In genomic region chr9:99242533-99243189, GRCm38 (mm10) we compare ENCODE assay signal across 8 mouse cellular contexts. TPM values are rescaled to one million over a fixed set of nuclear protein-coding genes. Genes with fewer than 3 reads are reported as not detected.
DNase-seq lines count a peak whose midpoint lies in the region; ATAC-seq and TF ChIP-seq lines count a peak whose summit lies in the region.

No protein-coding gene starts in this region.

- TF ChIP-seq EP300 in CH12.LX (IDR thresholded peaks at IDR 0.05; ENCODE audit: low read length): no peak

- TF ChIP-seq CTCF in CH12.LX (conservative IDR thresholded peaks at IDR 0.05 in 1 of 2, IDR thresholded peaks at IDR 0.05 in 1 of 2; ENCODE audit: low read depth in 2 of 2, low read length in 2 of 2): no peak; a peak in 1 of 4 replicates

- H3K4me1 ChIP-seq in CH12.LX (ENCODE audit: control insufficient read depth in 1 of 2, insufficient read depth in 2 of 2): peaks cover 0 to 24% of the 10 kb centered on the region in 2 experiments; a peak in 2 of 4 replicates
- no peaks in the 10 kb centered on the region; the same call in 1 of the 2 replicates for H3K4me1 ChIP-seq in forebrain, embryonic 11.5 days (replicated peaks; ENCODE audit: control insufficient read depth, insufficient read depth, low read length)
- H3K4me1 ChIP-seq in kidney, embryonic 16.5 days (ENCODE audit: insufficient read depth, low read length): peaks cover 7% of the 10 kb centered on the region

- H3ac ChIP-seq in myocyte (ENCODE audit: control insufficient read depth, insufficient read length): peak overlapping the region; percentile 56

- dilution Hi-C loops in CH12.LX (cut with MboI; ENCODE audit: extremely low pct_ligation_motif_present, extremely low pct_unique_long_range_greater_than_20kb, low sequenced_read_pairs): no loop called here

- H3K9me3 ChIP-seq in CH12.LX (replicated peaks; ENCODE audit: low read length): peaks cover 4% of the 10 kb centered on the region
- H3K9me3 ChIP-seq in forebrain, embryonic 11.5 days (ENCODE audit: control insufficient read depth, low read length): no peaks in the 10 kb centered on the region
- no peaks in the 10 kb centered on the region for H3K9me3 ChIP-seq in kidney, embryonic 16.5 days (ENCODE audit: low read length)

- H3K36me3 ChIP-seq in CH12.LX (replicated peaks in 1 of 2; ENCODE audit: control insufficient read depth in 1 of 2, insufficient read depth in 1 of 2, low read length in 1 of 2) (peaks cover 0 to 11% of the 10 kb centered on the region in 2 experiments), myocyte (ENCODE audit: control insufficient read depth, insufficient read depth) (no peaks in the 10 kb centered on the region)
- no peaks in the 10 kb centered on the region; the same call in 1 of the 2 replicates for H3K36me3 ChIP-seq in forebrain, embryonic 11.5 days (ENCODE audit: control insufficient read depth, insufficient read depth, low read length)
- no peaks in the 10 kb centered on the region for H3K36me3 ChIP-seq in kidney, embryonic 16.5 days (ENCODE audit: insufficient read depth, low read length)

- peak overlapping the region; percentile 17 for H3K9ac ChIP-seq in CH12.LX (ENCODE audit: insufficient read depth, low read depth)
- peak overlapping the region; percentile 44; the same call in 1 of the 2 replicates for H3K9ac ChIP-seq in forebrain, embryonic 11.5 days (ENCODE audit: low read length)
- H3K9ac ChIP-seq in kidney, embryonic 16.5 days (replicated peaks; ENCODE audit: low read length): peak overlapping the region; percentile 81

- no peaks in the 10 kb centered on the region for H3K79me2 ChIP-seq in CH12.LX (replicated peaks; ENCODE audit: control insufficient read depth, extremely low read depth, insufficient read depth, poor library complexity, severe bottlenecking)
- H3K79me2 ChIP-seq in myocyte (ENCODE audit: control insufficient read depth, insufficient read depth): no peaks in the 10 kb centered on the region

- H3K4me3 ChIP-seq in CH12.LX (replicated peaks in 1 of 3; ENCODE audit: low read depth in 2 of 3, low read length in 2 of 3, poor library complexity in 1 of 3) (peak overlapping the region; percentile 57 to 80 (median 62)), myocyte (peak overlapping the region; percentile 78)
- H3K4me3 ChIP-seq in forebrain, embryonic 11.5 days (ENCODE audit: low read depth, low read length): peak overlapping the region; percentile 87
- H3K4me3 ChIP-seq in kidney, embryonic 16.5 days (ENCODE audit: low read length): peak overlapping the region; percentile 88

- TF ChIP-seq POLR2A in CH12.LX (IDR thresholded peaks at IDR 0.05; ENCODE audit: low read depth, low read length): no peak
- no peak for TF ChIP-seq POLR2A in myocyte (IDR thresholded peaks at IDR 0.05; ENCODE audit: insufficient read length, low read depth)

- ATAC-seq in forebrain, embryonic 11.5 days (replicated peaks; ENCODE audit: low FRiP score): no peak; the same call in 1 of the 2 replicates
- no peak for ATAC-seq in kidney, embryonic 16.5 days (ENCODE audit: low FRiP score, low TSS enrichment)

- H3K27me3 ChIP-seq in CH12.LX (replicated peaks) (peaks cover 14% of the 10 kb centered on the region), myocyte (ENCODE audit: control insufficient read depth, insufficient read depth, insufficient read length) (no peaks in the 10 kb centered on the region)
- H3K27me3 ChIP-seq in forebrain, embryonic 11.5 days (ENCODE audit: control insufficient read depth, insufficient read depth, low read length): no peaks in the 10 kb centered on the region
- no peaks in the 10 kb centered on the region for H3K27me3 ChIP-seq in kidney, embryonic 16.5 days (ENCODE audit: insufficient read depth, low read length)

- H3K4me2 ChIP-seq in CH12.LX (ENCODE audit: insufficient read depth, low read depth, poor library complexity, severe bottlenecking): peak overlapping the region; percentile 98
- peak overlapping the region; percentile 73 for H3K4me2 ChIP-seq in forebrain, embryonic 11.5 days (ENCODE audit: low read depth, low read length, severe bottlenecking)
- peak overlapping the region; percentile 66 for H3K4me2 ChIP-seq in kidney, embryonic 16.5 days (replicated peaks; ENCODE audit: low read depth, low read length)
- H3K4me2 ChIP-seq in myocyte (ENCODE audit: low read depth): peak overlapping the region; percentile 99

- in situ Hi-C loops in CH12.LX (cut with MboI; ENCODE audit: low pct_ligation_motif_present, low pct_unique_long_range_greater_than_20kb, low sequenced_read_pairs): loop anchor here (10.0 kb wide), 1 partner anchor 178 kb away; no protein-coding TSS in a partner anchor

- no peak for TF ChIP-seq RAD21 in CH12.LX (IDR thresholded peaks at IDR 0.05; ENCODE audit: low read depth, low read length)

- 11% methylated on average over 17 of the region's 17 CpGs for WGBS in forebrain, embryonic 11.5 days
- WGBS in kidney, embryonic 16.5 days: 5% methylated on average over 17 of the region's 17 CpGs

- peak; percentile 8 for DNase-seq in embryo, embryonic 11.5 days (ENCODE audit: low read depth, low spot score)
- no peak for DNase-seq in embryo, embryonic 10.5 days (ENCODE audit: low spot score)
- DNase-seq in CH12.LX (ENCODE audit: extremely low read depth): no peak
- DNase-seq in forebrain, embryonic 11.5 days (ENCODE audit: low spot score): no peak
- no peak for DNase-seq in spleen, adult 18-20 months
- no peak for DNase-seq in cerebellum, adult 11 months

- H3K27ac ChIP-seq in CH12.LX (ENCODE audit: insufficient read depth, low read depth): no peak overlapping the region
- H3K27ac ChIP-seq in forebrain, embryonic 11.5 days (ENCODE audit: low read depth, low read length): no peak overlapping the region
- H3K27ac ChIP-seq in kidney, embryonic 16.5 days (ENCODE audit: low read length): no peak overlapping the region

TF ChIP-seq in CH12.LX, 34 proteins besides CTCF, POLR2A, EP300 and RAD21:
- TF ChIP-seq BHLHE40 (IDR thresholded peaks at IDR 0.05; ENCODE audit: low read depth, low read length): peak; percentile 17; the same call in 1 of the 2 replicates
- TF ChIP-seq CHD1 (IDR thresholded peaks at IDR 0.05; ENCODE audit: low read depth, low read length): 0 out of 2 replicates have a peak, but pooled peaks have one; percentile 13
- 0 out of 2 replicates have a peak, but pooled peaks have one; percentile 18 for TF ChIP-seq MEF2A (IDR thresholded peaks at IDR 0.05; ENCODE audit: borderline replicate concordance, low read depth, low read length)
- TF ChIP-seq HCFC1 (IDR thresholded peaks at IDR 0.05; ENCODE audit: low read depth, low read length): no peak
TF ChIP-seq in CH12.LX: peak in this region for 3.

TF ChIP-seq in myocyte, 11 proteins besides CTCF, POLR2A, EP300 and RAD21:
- TF ChIP-seq MAX (IDR thresholded peaks at IDR 0.05; ENCODE audit: low read depth) (no peak), SRF (IDR thresholded peaks at IDR 0.05; ENCODE audit: control insufficient read depth, insufficient read length, low read depth) (no peak), MYOG (IDR thresholded peaks at IDR 0.05; ENCODE audit: control insufficient read depth in 1 of 3, insufficient read depth in 1 of 3, insufficient read length in 2 of 3, low read depth in 2 of 3) (no peak), MYOD1 (IDR thresholded peaks at IDR 0.05; ENCODE audit: control insufficient read depth in 1 of 3, insufficient read length in 2 of 3, low read depth in 2 of 3) (no peak), USF1 (IDR thresholded peaks at IDR 0.05; ENCODE audit: low read depth) (no peak), TCF12 (IDR thresholded peaks at IDR 0.05; ENCODE audit: insufficient read depth, poor library complexity, severe bottlenecking) (no peak), TCF3 (IDR thresholded peaks at IDR 0.05; ENCODE audit: insufficient read length, low read depth) (no peak), REST (IDR thresholded peaks at IDR 0.05; ENCODE audit: insufficient read depth, insufficient read length) (no peak), E2F4 (IDR thresholded peaks at IDR 0.05; ENCODE audit: insufficient read depth) (no peak), CEBPB (IDR thresholded peaks at IDR 0.05; ENCODE audit: insufficient read depth, poor library complexity, severe bottlenecking) (no peak), POLR2AphosphoS2 (IDR thresholded peaks at IDR 0.05; ENCODE audit: insufficient read length, low read depth) (no peak)
TF ChIP-seq in myocyte: peak in this region for 0.

RNA-seq across cellular contexts. Expression of gene Cep70, which starts 0.5 kb away (rescaled TPM):
- total RNA-seq in CH12.LX (2012; rRNA removed): 6.5 and 10.2 TPM in 2 replicates
- total RNA-seq in CH12.LX (2014; rRNA removed): 21.8 and 22.9 TPM in 2 replicates
- 8.8 and 9.7 TPM in 2 replicates for polyA plus RNA-seq in CH12.LX (2012; ENCODE audit: insufficient read length, low read depth)
- 51.0 and 57.5 TPM in 2 replicates for polyA plus RNA-seq in forebrain, embryonic 11.5 days (2014; fragmentation: Nextera tagmentation; extraction: Ambion mirVana)
- polyA plus RNA-seq in kidney, embryonic 16.5 days (2015; fragmentation: Nextera tagmentation; extraction: Ambion mirVana): 25.5 and 32.2 TPM in 2 replicates
- polyA plus RNA-seq in myocyte (2012; fragmentation: generic; extraction: Trizol): 1.6 TPM

RNA-seq across cellular contexts. Expression of gene Faiml, which starts 5.6 kb away (rescaled TPM):
- total RNA-seq in CH12.LX (2012; rRNA removed) (not detected in 2 replicates), CH12.LX (2014; rRNA removed) (not detected in 2 replicates)
- polyA plus RNA-seq in CH12.LX (2012; ENCODE audit: insufficient read length, low read depth) (not detected in 2 replicates), myocyte (2012; fragmentation: generic; extraction: Trizol) (not detected)
- not detected in 2 replicates for polyA plus RNA-seq in forebrain, embryonic 11.5 days (2014; fragmentation: Nextera tagmentation; extraction: Ambion mirVana)
- polyA plus RNA-seq in kidney, embryonic 16.5 days (2015; fragmentation: Nextera tagmentation; extraction: Ambion mirVana): not detected in 2 replicates

Comparison
In these comparisons a context has a peak if more than half of its experiments do, and no peak if none do; other contexts are left out.
1. H3K9ac ChIP-seq: peak in every context shown above with its lines; median percentile 81 in kidney, embryonic 16.5 days; 44 in forebrain, embryonic 11.5 days; 17 in CH12.LX.